Mouse (Mus musculus) right cerebral cortex, adult 2 months (tissue): ENCODE measurements around the gene Neurl1b.

Source experiments
- DNase-seq, 2 experiments: peaks; one replicate each; pipeline ENCODE4 v3.0.0; 2021 to 2022; ENCODE audit warnings: low spot score in 2 of 2

Neurl1b gene

DNA sequence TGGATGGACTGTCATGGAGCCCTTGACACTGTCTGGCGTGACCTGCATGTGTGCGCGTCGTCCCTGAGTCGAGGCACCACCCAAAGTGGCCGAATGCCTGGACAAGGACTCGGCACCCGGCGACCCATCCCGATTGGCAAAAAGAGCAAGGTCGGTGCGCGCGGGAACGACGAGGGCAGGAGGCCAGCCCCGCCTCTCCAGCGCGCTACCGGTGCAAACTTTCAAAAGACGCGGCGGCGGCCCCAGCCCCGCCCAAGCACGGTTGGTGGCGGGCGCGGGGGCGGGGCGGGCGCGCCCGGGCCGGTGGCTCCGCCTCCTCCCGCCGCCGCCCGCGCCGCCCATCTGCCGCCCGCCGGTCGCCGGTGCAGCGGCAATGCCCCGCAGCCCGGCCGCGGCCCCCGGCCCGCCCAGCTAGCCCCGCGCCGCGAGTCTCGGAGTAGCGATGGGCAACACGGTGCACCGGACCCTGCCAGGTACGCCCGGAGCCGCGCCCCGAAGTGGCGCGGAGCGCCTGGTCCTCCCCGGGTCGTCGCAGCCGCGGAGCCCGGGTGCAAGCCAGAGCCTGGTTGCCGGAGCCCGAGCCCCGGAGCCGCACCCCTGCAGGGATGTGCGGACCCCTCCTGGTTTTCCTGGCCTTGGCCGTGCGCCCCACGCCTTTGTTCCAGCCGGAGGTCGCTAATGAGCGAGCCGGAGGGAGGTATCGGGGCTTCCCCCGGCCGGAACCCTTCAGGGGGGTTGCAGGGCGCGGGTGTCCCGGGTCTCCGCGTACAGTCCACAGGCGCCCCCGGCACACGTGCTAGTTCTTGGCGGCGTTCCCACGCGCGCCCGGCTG lies at the start of gene Neurl1b:
Neurl1b (plus strand) TSS at position 307 of the 832 bp plus-strand sequence.
- no peak for DNase-seq

DNA sequence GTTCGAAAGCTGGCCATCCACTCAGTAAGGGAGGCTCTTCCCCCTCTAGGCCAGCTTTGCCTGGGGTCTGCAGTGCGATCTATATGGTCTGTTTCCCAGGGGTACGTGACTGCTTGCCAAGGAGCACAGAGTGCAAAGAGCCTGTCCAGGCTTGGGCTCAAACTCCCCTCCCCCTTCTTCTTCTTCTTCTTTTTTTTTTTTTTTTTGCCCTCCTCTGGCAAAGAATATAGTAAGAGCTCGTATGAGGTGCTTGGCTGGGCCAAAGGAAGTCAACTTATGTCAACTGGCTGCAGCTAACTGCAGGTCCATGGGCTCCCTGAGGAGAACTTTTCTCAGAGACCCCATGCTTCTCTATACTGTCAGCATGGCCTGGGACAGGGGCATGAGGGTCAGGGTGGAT lies 47.8 kb upstream of the Neurl1b start:
- DNase-seq: no peak

DNA sequence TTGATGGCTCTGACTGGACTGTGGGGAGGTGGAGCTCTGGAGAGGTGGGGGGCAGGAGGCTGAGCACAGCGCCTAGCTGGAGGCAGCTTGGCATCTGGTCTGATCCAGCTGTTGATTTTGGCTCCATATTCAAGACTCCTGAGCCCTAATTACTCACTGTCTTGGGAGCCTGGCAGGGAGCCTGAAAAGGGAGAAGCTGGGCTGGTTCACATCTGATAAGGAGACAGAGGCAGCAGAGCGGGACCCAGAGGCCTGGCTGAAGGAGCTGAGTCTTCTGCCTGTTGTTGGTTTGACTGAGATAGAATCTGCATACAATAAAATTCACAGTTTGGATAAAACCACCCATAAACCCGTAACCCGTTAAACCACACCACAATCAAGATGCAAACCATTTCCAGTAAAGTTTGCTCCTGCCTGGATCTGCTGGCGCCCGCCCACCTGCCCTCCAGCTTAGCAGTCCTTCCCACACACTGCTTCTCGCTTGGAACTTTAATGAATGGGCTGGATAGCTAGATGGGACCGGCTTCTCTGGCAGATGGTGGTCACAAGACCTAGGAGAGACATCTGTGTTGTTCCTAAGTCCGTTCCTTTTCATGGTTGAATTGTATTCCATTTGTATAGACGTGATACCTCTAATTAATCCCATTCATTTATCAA lies 46.2 kb upstream of the Neurl1b start:
- peak; percentile 53 to 54 for DNase-seq

DNA sequence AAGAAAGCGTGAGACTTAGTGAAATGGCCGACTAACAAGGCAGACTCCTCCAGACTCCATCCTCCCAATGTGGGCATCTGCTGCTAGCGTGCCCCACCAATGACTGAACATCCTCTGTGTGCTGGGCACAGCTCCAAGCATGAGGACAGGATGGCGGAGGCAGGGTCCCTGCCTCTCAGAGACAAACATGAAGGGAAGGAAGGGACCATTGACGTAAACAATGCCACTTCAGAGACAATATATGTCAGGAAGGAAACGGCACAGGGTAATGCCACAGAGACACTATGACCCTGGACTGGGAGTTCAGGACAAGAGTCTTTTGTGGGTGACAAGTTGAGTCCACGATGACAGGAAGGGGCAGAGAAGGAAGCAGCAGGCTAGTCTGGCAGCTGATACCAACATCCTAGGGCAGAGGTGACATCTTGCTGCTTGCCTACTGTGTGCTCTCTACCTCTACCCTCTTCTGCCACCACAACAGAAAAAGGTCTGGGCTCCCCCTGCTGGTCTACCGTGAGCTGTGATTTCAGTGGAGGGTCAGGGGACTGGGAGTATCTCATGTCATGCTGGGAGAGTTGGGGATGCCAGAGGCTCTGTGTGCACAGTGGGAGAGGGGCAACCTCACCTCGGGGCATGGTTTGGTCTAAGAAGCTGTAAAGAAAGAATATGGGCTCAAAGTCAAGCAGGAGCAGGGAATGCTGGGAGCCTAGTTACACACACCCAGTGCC lies 43.9 kb upstream of the Neurl1b start:
- DNase-seq: peak; percentile 63 to 64

DNA sequence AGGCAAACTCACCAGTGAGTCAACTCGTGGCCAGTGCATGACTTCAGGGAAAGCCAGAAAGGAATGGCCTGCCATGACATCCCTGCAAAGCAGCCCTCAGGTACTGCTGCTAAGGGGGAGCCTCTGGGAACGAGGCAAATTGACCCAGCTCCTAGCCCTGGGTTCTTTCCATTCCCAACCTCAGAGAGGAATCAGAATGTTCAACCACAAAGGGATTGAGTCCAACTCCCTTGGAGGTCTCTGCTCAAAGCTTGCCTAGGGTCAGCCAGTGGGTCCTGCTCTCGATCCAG lies 43.4 kb upstream of the Neurl1b start:
- no peak for DNase-seq

DNA sequence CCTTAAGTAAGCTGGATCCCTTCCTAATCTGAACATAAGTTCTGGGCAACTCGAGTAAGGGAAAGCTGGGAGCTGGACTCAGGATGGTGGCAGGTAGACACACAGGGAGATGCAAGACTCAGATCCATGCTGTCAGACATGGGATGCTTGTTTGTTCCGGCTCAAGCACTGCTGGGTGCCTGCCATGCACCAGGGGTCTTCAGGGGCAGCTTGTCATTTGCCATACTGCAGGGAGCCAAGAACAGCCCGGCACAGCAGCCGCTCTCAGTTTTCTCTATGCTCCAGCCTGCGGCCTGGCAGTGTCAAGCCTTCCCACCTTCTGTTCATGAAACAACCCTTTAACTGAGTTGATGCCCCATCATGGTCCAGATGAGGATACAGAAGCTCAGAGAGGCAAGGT lies 41.4 kb upstream of the Neurl1b start:
- DNase-seq: no peak

DNA sequence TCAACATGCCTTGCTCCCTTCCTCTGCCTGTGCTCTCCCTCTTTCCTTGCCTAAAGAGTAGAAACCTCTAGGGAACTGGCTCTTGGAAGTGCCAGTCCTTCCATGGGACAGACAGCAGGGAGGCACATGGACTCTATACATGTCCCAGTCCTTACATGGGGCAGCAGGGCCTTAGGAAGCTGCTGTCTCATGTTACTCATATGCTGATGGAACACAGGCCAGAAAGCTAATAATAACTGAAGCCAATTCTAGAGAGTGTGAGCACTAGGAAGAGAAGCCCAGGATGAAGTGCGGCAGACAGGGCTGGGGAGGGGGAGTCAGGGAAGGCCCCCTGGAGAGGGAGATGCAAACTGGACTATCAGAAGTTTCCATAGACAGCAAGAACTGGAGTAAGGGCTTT lies 38.2 kb upstream of the Neurl1b start:
- no peak for DNase-seq

DNA sequence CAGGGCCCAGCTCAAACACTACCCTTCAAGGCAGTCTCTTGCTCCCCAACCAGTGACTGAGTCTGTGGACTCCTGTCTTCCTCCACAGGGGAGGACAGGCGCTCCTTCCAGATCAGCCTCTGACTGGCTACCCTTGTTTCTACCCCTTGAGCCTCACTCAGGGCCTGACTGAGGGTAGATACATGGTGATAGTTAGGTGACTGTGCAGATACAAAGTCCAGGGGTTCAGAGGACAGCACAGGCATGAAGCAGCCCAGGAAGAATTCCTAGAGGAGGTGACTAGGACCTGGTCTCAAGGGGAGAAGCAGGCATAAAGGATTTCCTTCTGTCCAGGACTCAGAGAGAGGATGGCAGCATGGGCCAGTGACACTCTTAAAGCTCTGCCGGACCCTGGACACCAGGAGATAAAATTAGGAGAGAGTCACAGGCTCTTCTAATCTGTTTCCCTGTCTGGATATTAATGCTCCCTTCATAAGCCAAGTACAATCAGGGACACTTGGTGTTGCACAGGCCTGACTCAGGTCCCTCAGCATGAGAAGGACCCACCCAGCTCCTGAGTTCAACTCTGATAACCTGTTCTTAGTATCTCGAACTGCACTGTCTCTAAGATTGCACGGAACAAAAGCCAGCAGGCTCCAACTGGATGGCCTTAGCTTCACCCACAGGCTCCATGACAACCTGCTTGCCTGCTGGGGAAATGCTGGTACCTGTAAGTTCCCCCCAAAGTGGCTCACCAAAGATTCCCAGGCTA lies 37.5 kb upstream of the Neurl1b start:
- no peak for DNase-seq

DNA sequence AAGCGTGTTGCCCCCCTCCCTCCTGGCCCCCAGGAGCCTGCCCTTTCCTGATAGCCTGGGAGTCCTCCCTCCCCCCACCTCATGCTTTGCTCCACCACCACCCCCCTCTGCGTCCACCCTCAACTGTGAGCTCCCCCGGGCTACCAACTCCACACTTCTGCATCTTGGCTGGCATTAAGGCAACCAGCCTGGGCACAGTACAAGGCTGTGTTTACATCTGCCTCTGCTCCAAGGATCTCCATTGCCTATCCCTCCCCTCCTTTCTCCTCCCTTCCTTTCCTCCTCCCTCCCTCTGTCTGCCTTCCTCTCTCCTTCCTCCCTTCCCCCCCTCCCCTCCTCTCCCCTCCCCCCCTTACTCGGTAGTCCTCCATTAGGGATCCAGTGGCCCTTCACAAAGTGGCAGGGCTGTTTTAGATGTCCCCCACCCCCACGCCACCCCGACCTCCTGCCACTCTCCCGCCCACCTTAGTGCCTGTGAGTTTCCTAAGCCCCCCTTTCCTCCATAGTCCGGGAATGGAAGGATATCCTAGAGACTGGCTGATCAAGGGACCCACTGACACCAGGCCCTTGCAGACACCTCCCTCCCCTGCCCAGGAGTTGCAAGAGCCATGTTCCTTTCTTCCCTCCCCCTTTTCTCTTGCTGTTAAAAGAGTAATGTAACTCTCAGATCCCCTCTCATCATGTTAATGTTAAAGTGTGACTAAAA lies 34.2 kb upstream of the Neurl1b start:
- no peak for DNase-seq

DNA sequence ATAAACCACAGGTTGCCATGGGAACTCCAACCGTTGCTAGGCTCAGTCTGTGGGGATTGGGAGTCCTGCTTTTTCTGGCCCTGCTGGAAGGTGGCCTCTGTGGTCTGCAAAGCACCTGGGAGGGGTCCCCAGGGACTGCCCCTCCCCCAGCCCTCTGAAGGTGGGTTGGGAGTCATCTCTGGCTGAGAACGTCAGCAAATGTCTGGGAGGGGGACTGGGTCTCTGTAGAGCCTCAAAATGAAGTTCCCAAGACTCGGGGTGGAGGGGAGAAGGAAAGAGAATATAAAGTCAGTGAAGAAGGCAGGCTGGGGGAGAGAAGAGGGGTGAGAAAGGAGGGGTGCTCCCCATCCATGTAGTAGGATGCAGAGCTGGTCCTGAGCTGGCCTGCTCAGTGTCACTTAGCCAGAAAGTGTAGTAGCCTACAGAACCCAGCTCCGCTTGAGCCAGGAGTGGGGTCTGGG lies 33.6 kb upstream of the Neurl1b start:
- peak; percentile 68 to 73 for DNase-seq

DNA sequence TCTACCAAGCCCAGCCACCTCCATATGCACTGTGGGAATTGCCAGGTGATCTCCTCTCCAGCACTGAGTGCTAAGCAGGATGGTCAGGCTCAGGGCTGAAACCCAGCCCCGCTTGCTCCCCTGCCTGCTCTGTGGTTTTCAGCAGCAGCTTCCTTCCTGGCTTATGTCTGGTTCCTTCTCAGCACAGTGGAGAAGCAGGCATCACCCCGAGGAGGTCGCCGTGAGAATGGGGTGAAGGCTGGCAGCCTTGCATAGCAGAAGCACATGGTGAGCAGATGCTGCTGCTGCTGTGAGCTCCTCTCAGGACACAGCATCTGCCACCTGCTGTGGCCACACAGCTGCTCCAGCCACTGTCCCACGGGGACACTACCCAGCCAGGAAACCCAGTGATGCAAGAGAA lies 33.0 kb upstream of the Neurl1b start:
- no peak for DNase-seq

DNA sequence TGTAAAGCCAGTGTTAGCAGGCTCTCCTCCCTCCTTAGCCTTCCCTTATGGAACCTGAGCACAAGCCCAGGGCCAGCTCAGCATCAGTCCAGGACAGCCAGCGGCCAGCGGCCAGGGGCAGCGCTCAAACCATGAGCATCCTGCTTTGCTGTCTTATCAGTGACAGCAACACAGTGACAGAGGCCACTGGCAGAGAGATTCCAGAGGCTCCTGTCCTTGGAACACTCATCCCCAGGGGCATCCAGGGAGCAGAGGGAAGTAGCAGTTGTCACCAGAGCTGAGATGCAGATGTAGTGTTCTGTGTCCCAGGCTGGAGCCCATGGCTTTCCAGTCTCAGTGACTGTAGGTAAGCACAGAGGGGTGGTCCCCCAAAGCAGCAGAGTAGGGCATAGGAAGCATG lies 32.5 kb upstream of the Neurl1b start:
- no peak for DNase-seq

DNA sequence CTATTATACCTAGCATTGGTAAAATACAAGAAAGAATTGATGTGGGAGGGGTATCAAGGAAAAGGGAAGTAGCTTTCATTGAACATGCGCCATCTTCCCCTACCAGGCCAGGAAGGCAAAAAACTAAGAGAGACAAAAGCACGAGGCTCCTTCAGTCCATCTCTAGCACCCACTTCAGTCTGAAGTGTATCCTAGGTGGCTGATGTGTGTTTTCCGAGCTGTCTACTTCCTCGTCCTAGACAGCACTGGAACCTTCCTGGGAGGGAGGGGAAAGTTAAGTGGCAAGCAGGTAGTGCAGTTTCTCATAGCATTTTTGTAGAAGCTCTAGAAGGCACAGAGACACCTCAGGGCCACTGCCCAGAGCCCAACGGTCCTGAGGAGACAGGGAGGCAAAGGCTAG lies 31.9 kb upstream of the Neurl1b start:
- no peak for DNase-seq

DNA sequence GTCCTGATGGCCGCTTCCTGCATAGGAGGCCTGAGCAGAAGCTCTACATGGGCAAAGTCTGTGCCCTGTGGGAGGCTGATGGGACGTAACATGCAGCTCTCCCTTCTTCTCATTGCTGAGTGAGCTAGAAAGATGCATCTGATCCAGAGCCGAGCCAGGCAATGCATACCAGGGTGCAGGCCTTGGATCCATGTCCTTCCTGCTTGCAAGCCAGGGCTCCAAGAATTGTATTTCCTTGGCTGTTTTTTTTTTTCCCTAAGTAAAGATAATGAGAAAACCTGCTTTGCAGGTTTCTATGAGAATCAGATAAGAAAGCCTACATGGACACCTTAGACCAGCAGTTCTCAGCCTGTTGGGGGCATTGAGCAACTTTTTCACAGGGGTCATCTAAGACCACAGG lies 30.5 kb upstream of the Neurl1b start:
- no peak for DNase-seq

DNA sequence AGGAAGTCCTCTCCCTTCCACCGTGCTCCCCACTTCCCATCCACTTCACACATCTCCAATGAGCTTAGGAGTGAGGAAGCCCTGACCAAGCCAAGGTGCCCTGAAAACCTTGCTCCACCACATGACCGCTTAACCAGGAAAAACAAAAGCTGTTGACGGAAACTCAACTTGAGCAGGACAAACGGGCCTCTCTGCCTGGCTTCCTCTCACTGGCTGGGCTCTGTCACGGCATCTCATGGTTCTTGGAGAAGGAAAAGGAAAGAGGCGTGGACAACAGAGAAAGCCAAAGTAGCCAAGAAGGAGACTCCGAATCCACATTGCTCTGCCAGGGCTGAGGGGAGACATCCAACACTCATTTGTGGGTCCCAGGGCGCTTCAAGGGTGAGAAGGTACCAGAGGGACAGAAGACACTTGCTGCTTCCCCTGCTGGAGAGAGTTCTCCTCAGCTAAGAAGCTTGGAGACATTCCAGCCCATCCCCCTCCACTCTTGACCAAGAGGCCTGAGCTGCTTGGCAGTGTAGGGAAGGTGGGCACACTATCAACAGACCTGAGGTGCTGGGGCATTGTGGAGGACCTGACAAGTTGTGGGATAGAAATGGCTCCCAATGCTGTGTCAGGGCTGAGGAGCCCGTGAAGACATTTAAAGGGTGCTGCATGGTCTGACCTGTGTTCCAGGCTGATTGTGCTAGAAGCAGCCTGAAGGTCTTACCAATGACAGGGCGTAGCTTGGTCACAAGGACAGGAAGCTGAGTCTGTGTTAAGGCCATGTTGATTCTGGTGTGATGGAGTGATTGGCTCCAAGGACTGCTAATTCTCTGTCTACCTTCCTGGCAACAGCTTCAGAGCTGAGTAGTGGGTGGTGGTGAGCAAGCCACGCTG lies 29.1 kb upstream of the Neurl1b start:
- DNase-seq: no peak

DNA sequence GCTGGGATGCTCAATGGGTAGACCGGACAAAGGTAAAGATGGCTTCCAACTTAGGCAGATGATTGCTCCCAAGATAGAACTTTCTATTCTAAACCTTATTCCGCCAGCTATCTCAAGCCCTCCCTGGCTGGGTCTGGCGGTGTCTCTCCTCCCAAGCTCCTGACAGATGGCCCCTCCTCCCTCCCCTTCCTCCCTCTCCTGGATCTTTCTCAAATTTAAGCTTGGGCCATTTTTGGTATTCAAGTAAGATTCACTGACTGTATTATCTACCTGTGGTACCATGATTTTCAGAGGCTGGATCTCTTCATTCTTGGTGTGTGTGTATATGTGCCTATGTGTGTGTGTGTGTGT lies 28.5 kb upstream of the Neurl1b start:
- no peak for DNase-seq

DNA sequence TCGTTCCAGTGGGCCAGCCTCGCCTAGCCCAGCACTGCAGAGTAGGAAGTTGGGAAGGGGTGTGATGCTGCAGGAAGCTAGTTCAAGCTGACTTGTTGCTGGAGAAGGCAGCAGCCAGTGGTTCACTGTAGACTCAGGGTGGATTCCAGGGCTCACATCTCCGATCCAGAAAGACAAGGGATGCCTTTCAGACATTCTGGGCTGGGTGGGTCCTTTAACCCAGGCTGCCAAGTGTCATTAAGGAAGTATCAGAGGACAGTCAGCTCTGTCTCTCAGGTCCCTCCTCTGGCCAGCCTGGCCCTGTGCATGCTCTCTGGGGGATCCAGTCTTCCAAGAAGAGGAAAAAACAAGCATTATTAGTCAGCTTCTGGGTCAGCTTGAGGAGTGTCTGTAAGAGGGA lies 26.5 kb upstream of the Neurl1b start:
- DNase-seq: no peak

DNA sequence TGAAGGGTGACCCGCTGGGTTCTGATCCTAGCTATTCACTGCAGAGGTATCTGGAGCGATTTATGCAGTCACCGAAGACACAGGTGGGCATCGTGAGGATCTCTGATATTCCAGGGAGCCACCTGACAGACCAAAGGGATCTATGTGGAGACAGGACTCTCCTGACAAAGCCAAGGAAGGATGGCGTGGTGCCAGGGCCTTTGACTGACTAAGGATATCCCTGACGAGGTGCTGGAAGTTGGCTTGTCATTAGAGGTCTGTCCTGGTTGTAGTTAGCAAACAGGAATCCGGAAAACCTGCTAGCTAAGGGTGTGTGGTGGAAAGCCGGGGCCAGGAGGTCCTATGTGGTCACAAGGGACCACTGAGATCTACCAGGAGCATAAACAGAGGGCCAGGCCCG lies 25.4 kb upstream of the Neurl1b start:
- no peak for DNase-seq

DNA sequence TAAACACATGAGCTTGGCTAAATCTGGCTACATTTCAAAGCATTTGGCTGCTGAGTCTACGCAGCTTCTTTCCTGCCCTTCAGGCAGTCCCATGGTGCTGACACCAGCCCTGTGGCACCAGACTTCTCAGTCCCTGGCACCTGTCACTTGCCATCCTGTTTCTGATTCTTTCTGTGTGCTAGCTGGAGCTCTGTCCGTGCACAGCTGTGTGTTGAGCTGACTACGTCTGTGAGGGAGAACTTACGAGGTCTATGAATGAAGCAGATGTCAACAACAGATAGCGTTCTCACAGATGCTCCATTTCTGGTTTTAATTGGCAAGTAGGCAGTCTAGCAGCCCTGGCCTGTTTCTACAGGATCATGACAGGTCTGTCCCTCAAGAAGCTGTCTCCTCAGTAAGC lies 24.0 kb upstream of the Neurl1b start:
- DNase-seq: no peak

DNA sequence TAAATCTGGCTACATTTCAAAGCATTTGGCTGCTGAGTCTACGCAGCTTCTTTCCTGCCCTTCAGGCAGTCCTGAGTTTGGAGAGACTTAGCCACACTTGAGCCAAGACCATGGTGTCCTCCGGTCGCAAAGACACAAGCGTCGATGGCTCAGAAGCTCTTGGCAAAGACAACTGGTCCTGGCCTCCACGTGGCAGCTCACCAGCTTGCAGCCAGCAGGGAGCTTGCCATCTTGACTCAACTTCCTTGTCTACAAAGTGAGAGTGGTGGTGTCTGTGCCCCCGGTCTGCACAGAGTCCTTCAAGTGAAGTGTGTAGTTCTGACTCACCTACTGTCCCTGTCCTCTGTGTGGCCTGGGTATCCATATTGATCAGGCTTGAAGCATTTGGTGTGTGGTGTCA lies 22.3 kb upstream of the Neurl1b start:
- no peak for DNase-seq

DNA sequence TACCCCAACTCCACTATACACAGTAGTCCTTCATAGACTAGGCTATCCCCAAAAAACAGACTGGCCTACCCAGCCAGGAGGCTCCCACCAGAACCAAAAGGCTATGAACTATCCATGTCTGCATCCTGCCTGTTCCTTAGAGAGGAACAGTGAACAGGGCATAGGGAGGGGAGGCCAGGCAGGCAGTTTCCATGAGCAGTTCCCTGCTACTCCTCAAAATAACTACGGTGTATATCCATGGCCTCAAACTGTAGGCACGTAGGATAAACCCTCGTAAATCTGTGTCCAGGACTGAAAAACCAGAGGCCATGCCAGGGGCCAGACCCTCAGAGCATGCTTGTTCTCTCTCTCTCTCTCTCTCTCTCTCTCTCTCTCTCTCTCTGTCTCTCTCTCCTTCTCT lies 17.9 kb upstream of the Neurl1b start:
- no peak for DNase-seq
